Comparison of ENCODE assay signal across 9 mouse cellular contexts in genomic region chr6:22122080-22122479, GRCm38 (mm10).
DNase-seq lines count a peak whose midpoint lies in the region; ATAC-seq and TF ChIP-seq lines count a peak whose summit lies in the region.
"Had no signal": no experiment of that assay in that cellular context is flagged by ENCODE, and none has a peak within 500 bp of the region (broad histone marks: within the 10 kb centered on the region; RNA-seq: fewer than 3 reads in every experiment).

No protein-coding gene starts in this region.

- H3K27me3 ChIP-seq in lung, postnatal 0 days (replicated peaks; ENCODE audit: insufficient read depth, low read length) = no peaks in the 10 kb centered on the region

- no peak overlapping the region for H3K9ac ChIP-seq in lung, postnatal 0 days (replicated peaks; ENCODE audit: low read depth)

- no peak overlapping the region for H3K4me2 ChIP-seq in lung, postnatal 0 days (replicated peaks; ENCODE audit: low read depth, low read length)

- H3K4me3 ChIP-seq in lung, postnatal 0 days (ENCODE audit: low read depth, low read length) = no peak overlapping the region
- H3K4me3 ChIP-seq: erythroblast, embryonic 14.5 days had no signal

- H3K27ac ChIP-seq in lung, postnatal 0 days (ENCODE audit: low read length) = no peak overlapping the region

- WGBS in lung, postnatal 0 days = 34% methylated on average over 12 of the region's 12 CpGs

- H3K9me3 ChIP-seq in lung, postnatal 0 days (ENCODE audit: low read length) = no peaks in the 10 kb centered on the region

- no peak for TF ChIP-seq EP300 in lung, postnatal 0 days (IDR thresholded peaks at IDR 0.05)

- H3K36me3 ChIP-seq in lung, postnatal 0 days (ENCODE audit: insufficient read depth, low read length) = no peaks in the 10 kb centered on the region

- ATAC-seq in lung, postnatal 0 days = 0 out of 2 replicates have a peak, but pooled peaks have one; percentile 54

- peak; percentile 44 for DNase-seq in urinary bladder, postnatal 14 days (ENCODE audit: low spot score)
- no peak for DNase-seq in urinary bladder, adult 18-20 months (ENCODE audit: low spot score in 2 of 2)
- DNase-seq in cerebellum, adult 8-10 months = peak; percentile 34
- peak; percentile 39 to 87 for DNase-seq in frontal cortex, adult 2 months (ENCODE audit: extremely low spot score in 1 of 2, low spot score in 1 of 2)
- DNase-seq in kidney, postnatal 14 days = peak; percentile 62
- DNase-seq in lung, postnatal 0 days (ENCODE audit: low spot score) = peak; percentile 81
- peak; percentile 46 for DNase-seq in retina, adult 2 months (ENCODE audit: low read depth, low spot score)
- no peak for DNase-seq in gastrocnemius, postnatal 4 days (ENCODE audit: low spot score in 2 of 2)

- H3K4me1 ChIP-seq in lung, postnatal 0 days (ENCODE audit: insufficient read depth, low read depth, low read length) = no peaks in the 10 kb centered on the region

- peak; percentile 77 for TF ChIP-seq CTCF in lung, postnatal 0 days (IDR thresholded peaks at IDR 0.05)

Comparison
In these comparisons a context has a peak if more than half of its experiments do, and no peak if none do; other contexts are left out.
1. DNase-seq: peak in urinary bladder, postnatal 14 days (single experiment), cerebellum, adult 8-10 months (single experiment), frontal cortex, adult 2 months (2 of 2), kidney, postnatal 14 days (single experiment), lung, postnatal 0 days (single experiment) and retina, adult 2 months (single experiment); none in urinary bladder, adult 18-20 months (0 of 2) and gastrocnemius, postnatal 4 days (0 of 2).